Mouse (Mus musculus) urinary bladder, adult 2 months (tissue): ENCODE results near the gene Camta2. TPM values are rescaled to one million over a fixed set of nuclear protein-coding genes. Genes with fewer than 3 reads are reported as not detected.
A peak's percentile ranks its signal among the peaks of the same experiment; 100 is the strongest.

ENCODE experiments used
- DNase-seq: peaks from one replicate; pipeline ENCODE4 v3.0.0; 2022; ENCODE audit warnings: low spot score
- polyA plus RNA-seq: library from polyadenylated mRNA; depleted of rRNA; stranded (reverse); fragments of >200 nt; gene quantifications from 2 replicates; pipeline ENCODE4 v1.2.3, GENCODE M21; 2012

The Camta2 gene
- polyA plus RNA-seq, 1 experiment = 16.6 TPM

GRCm38 (mm10) chr11:70664741-70665140 is 23.2 kb downstream of the Camta2 start:
- DNase-seq = no peak

GRCm38 (mm10) chr11:70663957-70664356 is 23.9 kb downstream of the Camta2 start:
- DNase-seq = no peak

GRCm38 (mm10) chr11:70663101-70663500 is 24.8 kb downstream of the Camta2 start:
- DNase-seq = no peak

- DNase-seq = no peak
Measured at GRCm38 (mm10) chr11:70660571-70660970, 27.3 kb downstream of the Camta2 start.

GRCm38 (mm10) chr11:70658942-70659341 is 29.0 kb downstream of the Camta2 start:
- no peak for DNase-seq

- no peak for DNase-seq
Measured at GRCm38 (mm10) chr11:70658521-70658920, 29.4 kb downstream of the Camta2 start.

GRCm38 (mm10) chr11:70657991-70658390 is 29.9 kb downstream of the Camta2 start:
- DNase-seq = no peak

- DNase-seq = no peak
Measured at GRCm38 (mm10) chr11:70657573-70657972, 30.3 kb downstream of the Camta2 start.

- DNase-seq = no peak
Measured at GRCm38 (mm10) chr11:70656964-70657363, 30.9 kb downstream of the Camta2 start, which contains the start of gene Eno3. TSS of gene Eno3 (plus strand) at chr11:70657202.

GRCm38 (mm10) chr11:70656456-70656927 is 31.4 kb downstream of the Camta2 start:
- DNase-seq = no peak

GRCm38 (mm10) chr11:70655571-70656455 is 32.1 kb downstream of the Camta2 start:
- peak; percentile 79 for DNase-seq

GRCm38 (mm10) chr11:70654923-70655570 is 32.9 kb downstream of the Camta2 start:
- DNase-seq = peak; percentile 82

- peak; percentile 71 for DNase-seq
Measured at GRCm38 (mm10) chr11:70654198-70654922, 33.5 kb downstream of the Camta2 start, which contains the start of gene Pfn1. TSS of gene Pfn1 (minus strand) at chr11:70654644.

- peak; percentile 67 for DNase-seq
Measured at GRCm38 (mm10) chr11:70653345-70654197, 34.3 kb downstream of the Camta2 start.

- no peak for DNase-seq
Measured at GRCm38 (mm10) chr11:70652884-70653344, 35.0 kb downstream of the Camta2 start.

GRCm38 (mm10) chr11:70652029-70652883 is 35.6 kb downstream of the Camta2 start:
- no peak for DNase-seq

- DNase-seq = no peak
Measured at GRCm38 (mm10) chr11:70651391-70651790, 36.5 kb downstream of the Camta2 start.

GRCm38 (mm10) chr11:70650322-70651175 is 37.4 kb downstream of the Camta2 start:
- DNase-seq = no peak

- no peak for DNase-seq
Measured at GRCm38 (mm10) chr11:70649185-70649734, 38.6 kb downstream of the Camta2 start.
